Mouse (Mus musculus) monocyte, adult 59 days (primary cell): ENCODE measurements around the gene Zfp616. TPM values are rescaled to one million over a fixed set of nuclear protein-coding genes. Genes with fewer than 3 reads are reported as not detected.

Source experiments
- total RNA-seq, 2 experiments: library from RNA; stranded (reverse); gene quantifications; one replicate each; pipeline ENCODE4 v1.2.4; 2023

The Zfp616 gene
- not detected for total RNA-seq

DNA sequence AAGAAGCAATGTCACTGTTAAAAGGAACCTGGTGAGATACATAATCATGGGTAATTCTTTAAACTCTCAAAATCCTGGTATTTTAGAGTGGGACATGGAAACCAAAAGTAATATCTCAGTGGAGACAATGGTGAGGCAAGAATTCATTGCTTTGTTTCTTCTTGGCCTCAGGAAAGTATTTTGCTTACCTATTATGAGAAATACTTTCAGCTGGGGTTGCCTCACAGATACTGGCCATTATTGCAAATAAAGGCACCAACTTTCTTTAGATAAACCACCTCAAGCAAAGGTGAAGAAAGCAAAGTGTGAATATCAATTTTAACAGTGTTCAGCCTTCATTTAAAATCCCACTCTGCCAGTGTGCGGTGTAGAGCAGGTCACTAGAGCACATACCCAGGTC lies at the start of gene Zfp616:
Gene Zfp616, plus strand, starts transcription at position 301 of the 400 bp plus-strand sequence.

GRCm38 (mm10) chr11:74056451-74056850 lies 13.3 kb upstream of the Zfp616 start, which contains the start of the genes Olfr139 and Olfr399:
TSS of gene Olfr139 (minus strand) at chr11:74056551.
TSS of gene Olfr399 (minus strand) at chr11:74056615.

DNA sequence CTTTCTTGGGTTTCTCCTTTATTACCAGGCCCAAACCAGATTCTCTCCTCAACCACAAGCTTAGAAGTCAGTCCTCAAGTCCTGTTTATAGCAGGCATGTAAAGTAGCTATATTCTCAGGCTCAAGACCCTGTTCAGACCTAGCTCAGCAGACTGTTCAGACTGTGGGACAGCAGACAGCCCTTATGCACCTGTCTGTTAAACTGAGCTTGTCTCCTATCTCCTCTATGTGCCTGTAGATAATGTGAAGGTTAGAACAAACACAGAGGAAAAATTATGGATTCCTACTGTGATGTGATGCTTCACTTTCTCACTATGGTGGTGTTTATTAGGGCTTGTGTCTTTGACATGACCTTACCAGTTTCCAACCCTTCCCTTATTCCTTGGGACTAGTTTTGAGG lies 43.7 kb downstream of the Zfp616 start, which contains the start of gene Olfr401:
Gene Olfr401, plus strand, starts transcription at position 301 of the 400 bp plus-strand sequence.

Other genes with a start within 250 kb of the Zfp616 start
- gene Olfr393, start 218.5 kb upstream of the Zfp616 start, total RNA-seq = not detected
- not detected for gene Olfr394, start 179.2 kb upstream of the Zfp616 start, total RNA-seq
- not detected for gene Olfr395, start 160.7 kb upstream of the Zfp616 start, total RNA-seq
- not detected for gene Olfr23, start 133.3 kb upstream of the Zfp616 start, total RNA-seq
- gene Olfr397, start 109.1 kb upstream of the Zfp616 start, total RNA-seq = not detected
- not detected for gene Olfr398, start 79.5 kb upstream of the Zfp616 start, total RNA-seq
- not detected for gene Olfr139, start 13.4 kb upstream of the Zfp616 start, total RNA-seq
- not detected for gene Olfr399, start 13.3 kb upstream of the Zfp616 start, total RNA-seq
- not detected for gene Olfr401, start 43.8 kb downstream of the Zfp616 start, total RNA-seq
- gene Olfr402, start 83.6 kb downstream of the Zfp616 start, total RNA-seq = not detected
- not detected for gene Olfr403, start 116.3 kb downstream of the Zfp616 start, total RNA-seq
- gene Olfr43, start 141.4 kb downstream of the Zfp616 start, total RNA-seq = not detected
- gene Olfr406, start 189.9 kb downstream of the Zfp616 start, total RNA-seq = not detected
- not detected for gene Olfr59, start 213.8 kb downstream of the Zfp616 start, total RNA-seq